Mouse (Mus musculus): Measurements from ENCODE around the gene Ciz1.

The Ciz1 gene

DNA sequence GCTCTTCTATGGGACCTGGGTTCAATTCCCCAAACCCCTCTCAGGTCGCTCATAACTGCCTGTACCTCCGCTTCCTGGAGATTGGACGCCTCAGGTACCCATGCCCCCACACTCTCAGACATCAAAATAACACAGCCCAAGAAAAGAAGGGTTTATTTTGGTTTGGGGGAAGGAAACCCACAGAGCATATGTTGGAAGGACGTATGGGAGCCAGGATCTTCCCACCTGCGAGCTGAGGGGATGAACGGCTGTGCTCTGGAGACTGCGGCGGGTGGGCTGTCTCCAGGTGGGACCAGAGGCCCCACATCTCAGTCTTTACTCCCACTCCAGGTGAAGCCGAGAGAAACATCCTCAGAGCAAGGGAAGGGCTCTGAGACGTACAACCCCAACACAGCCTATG, 24.8 kb downstream of the Ciz1 start:
- no peak for DNase-seq (ENCODE audit: low spot score in 2 of 2)

DNA sequence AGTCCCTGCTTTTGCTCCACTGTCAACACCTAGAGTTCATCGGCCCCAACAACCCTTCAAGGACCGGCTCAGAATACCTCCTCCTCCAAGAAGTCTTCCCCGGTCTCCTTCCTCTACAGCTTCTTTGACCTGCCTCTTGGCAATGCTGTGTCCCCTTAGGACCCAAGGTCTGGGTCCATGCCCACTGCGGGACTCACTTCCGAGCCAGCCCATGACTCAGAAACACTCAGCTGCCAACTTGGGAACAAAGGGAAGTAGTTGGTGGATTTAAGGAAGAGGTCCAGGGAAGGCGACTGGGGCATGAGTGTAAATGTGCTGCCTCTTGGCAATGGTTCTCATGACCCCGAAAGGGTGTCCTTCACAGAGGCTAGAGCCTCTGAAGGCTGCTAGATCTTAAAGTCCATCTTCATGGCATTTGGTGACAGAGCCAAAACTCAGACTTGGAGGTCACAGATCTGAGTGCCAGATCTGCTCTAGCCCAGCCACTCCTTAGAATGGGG, 27.9 kb downstream of the Ciz1 start:
- no peak for DNase-seq (ENCODE audit: low spot score in 2 of 2)

- DNase-seq (ENCODE audit: low spot score in 2 of 2): no peak
These were observed 29.1 kb downstream of the Ciz1 start for GRCm38 (mm10) chr2:32381141-32381774.

DNA sequence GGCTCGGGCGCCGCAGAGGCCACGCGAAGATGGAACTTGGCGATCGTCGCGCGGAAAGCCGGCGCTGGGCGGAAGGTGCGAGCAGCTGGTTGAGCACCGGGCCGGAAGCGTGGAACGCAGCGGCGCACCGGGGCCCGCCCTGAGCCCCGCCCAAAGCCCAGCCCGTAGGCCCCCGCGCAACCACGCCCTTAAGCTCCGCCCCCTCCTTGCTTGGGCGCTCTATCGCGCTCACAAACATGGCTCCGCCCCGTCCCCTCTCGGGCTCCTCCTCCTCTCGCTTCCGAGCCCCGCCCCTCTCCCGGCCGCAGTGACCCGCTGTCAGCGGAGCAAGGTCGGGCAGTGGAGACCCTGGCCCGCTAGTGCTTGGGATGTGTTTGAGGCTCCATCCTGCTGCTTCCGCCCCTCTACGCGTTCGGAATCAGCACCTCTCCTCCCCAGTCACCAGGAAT, 29.7 kb downstream of the Ciz1 start, which contains the start of gene 1110008P14Rik:
TSS of gene 1110008P14Rik (minus strand) at position 164 of the 449 bp plus-strand sequence.
- peak; percentile 90 to 95 for DNase-seq (ENCODE audit: low spot score in 2 of 2)

- DNase-seq (ENCODE audit: low spot score in 2 of 2): no peak
These were observed 30.6 kb downstream of the Ciz1 start for GRCm38 (mm10) chr2:32382689-32383088.

DNA sequence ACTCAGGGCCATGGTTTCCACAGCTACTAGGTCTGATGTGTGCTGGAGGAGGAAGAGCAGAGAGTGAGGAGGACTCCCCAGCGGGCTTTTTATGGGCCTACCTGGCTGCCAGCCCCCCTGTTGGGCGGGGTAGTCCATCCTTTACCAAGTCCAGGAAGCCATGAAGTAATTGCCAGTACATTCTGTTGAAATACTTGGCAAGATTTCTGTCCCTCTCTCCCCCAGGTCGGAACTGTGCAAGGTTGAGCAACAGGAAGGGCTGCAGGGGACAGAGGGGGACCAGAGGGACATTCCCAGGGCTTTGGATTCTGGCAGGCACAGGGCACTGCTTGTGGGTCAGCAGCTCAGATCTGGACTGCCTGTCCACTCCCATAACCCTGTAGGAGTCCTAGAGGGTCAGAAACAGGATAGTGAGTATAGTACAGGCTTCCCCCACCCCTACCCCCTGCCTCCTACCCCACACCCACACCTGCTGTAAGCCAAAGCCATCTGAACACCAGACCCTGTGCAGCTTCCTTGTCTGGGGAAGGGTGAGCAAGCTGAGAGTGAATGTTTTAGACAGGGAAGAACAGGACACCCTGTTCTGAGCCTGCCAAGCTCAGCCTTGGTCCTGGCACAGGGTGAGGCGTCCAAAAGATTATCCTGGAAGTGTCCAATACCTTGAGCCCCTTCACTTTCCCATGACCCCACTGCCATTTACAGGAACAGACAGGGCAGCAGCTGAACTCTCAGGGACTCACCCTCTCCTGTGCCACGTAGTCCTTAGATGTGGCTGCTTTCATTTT, 35.8 kb downstream of the Ciz1 start, which contains the start of gene Lcn2:
TSS of gene Lcn2 (minus strand) at position 547 of the 785 bp plus-strand sequence.
- no peak for DNase-seq (ENCODE audit: low spot score in 2 of 2)

DNA sequence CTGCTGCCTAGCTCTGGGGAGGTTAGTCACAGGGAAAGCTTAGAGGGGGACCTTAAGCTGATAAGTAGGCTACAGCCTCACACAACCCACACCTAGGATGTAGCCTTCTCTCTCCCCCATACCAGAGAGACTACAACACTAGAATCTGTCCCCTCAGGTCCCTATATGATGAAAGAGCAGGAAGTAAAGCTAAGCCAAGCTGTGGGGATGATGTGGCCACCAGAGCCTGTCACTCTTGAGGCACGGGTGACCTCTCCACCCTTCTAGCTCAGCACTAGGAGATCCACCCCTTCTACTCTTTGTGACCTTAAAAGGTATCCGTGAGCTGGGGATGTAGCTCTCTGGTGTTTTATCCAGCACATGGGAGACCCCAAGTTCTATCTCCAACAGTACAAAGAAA, 37.0 kb downstream of the Ciz1 start:
- DNase-seq (ENCODE audit: low spot score in 2 of 2): no peak

DNA sequence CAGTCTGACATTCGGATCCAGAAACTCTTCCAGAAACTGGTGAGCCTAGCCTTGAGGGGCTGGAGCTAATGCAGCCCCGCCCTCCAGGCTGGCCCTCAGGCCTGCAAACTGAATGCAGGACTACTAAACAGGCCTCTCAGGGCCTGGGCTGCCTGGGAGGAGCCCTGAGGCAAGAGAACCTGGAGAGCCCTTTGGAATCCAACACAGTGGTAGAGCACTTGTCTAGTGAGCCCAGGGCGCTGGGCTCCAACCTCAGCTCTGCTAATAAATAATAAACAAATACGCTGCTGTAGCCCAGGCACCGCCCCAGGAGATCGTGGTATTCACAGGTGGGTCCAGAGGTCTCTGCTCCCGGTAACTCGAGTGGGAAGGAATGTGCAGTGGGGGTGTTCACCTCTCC, 38.7 kb downstream of the Ciz1 start:
- DNase-seq (ENCODE audit: low spot score in 2 of 2): no peak

DNA sequence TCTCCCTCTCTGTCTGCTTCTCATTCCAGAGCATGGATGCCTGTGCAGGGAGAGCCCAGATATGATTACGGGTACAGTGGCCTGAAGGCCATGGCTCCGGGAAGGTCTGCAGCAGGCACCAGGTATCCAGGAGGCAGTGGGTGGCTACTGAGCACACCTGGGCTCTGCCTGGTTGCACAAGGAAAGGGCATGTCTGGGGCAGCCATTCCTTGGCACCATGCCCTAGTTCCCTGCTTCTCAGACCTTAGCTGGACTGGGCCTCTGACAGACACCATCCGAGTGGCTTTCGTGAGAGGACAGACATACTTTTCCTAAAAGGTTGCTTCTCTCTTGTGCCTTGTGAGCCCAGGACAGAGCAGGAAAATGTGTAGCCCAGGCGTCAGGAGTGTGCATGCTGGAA, 39.9 kb downstream of the Ciz1 start:
- DNase-seq (ENCODE audit: low spot score in 2 of 2): no peak

DNA sequence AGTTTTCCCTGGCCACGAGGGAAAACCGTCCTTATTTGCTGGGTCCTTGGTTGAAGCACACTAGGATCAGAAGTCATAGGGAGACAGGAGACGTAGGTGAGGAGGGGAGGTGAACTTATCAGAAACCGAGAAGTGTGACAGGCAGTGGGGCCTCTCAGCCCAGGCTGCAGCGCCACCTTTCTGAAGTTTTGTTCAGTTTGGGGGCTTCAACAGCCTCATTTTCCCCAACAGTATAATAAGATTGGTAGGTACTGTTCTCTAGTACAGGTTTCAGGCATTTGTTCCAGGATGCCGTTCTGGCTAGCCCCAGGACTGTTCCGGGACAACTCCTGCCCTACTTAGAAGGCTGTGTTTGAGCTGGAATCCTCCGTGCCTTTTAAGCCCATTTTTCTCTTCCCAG, 42.8 kb downstream of the Ciz1 start:
- DNase-seq (ENCODE audit: low spot score in 2 of 2): no peak

GRCm38 (mm10) chr2:32395484-32395945, 43.4 kb downstream of the Ciz1 start, which contains the start of gene Ptges2:
Gene Ptges2 (plus strand): TSS chr2:32395896.
- DNase-seq (ENCODE audit: low spot score in 2 of 2): peak; percentile 84 to 89

- peak; percentile 85 to 88 for DNase-seq (ENCODE audit: low spot score in 2 of 2)
These were observed 44.0 kb downstream of the Ciz1 start for GRCm38 (mm10) chr2:32395946-32396621.

DNA sequence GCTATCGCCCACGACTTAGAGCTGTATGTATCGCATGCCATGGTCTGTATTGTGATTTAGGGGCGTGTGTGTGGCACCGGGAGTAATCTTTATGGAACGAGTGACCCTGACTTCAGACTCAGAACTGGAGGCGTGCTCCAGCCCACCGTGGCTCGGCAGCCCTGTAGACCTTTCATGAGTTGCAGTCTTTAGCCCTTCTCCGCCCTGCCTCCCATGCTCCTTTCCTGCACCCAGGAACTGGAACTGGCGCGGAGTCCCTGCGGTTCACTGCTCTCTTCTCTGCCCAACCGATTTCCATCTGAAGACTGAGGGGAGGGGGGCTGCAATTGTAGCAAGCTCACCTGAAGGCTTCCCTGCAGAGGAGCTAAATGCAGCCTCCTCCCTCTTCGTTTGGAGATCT, 44.6 kb downstream of the Ciz1 start:
- DNase-seq (ENCODE audit: low spot score in 2 of 2): no peak

GRCm38 (mm10) chr2:32404663-32405062, 52.5 kb downstream of the Ciz1 start:
- peak; percentile 79 to 94 for DNase-seq (ENCODE audit: low spot score in 2 of 2)

DNA sequence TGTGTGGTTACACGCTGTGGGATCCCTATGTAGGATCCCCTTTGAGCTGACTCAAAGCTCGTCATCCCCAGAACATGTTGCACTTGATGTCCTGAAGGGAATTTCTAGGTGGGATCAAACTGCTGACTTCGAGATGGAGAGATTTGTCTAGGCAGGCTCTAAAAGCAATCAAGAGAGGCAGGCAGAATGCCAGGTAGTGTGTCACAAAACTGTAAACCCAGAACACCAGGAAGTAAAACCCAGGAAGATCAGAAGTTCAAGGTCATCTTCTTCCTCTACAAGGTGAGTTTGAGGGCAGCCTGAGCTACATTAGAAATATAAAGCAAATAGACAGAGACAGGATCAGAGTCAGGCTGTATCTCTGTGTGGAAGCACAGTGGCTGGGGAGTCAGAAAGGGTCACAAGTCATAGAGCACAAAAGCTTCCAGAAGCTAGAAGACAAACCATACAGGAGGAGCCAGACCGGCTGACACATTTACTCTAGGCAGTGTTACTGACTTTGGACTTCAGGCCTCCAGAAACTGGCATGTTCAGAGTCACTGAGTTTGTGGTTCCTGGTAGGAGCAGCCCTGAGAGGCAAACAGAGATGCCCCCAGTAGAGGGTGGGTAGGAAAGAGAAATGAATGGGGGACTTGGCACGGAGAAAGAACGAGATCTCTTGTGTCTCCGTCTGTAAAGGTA, 55.2 kb downstream of the Ciz1 start:
- no peak for DNase-seq (ENCODE audit: low spot score in 2 of 2)

GRCm38 (mm10) chr2:32408429-32409424, 56.6 kb downstream of the Ciz1 start:
- DNase-seq (ENCODE audit: low spot score in 2 of 2): no peak

DNA sequence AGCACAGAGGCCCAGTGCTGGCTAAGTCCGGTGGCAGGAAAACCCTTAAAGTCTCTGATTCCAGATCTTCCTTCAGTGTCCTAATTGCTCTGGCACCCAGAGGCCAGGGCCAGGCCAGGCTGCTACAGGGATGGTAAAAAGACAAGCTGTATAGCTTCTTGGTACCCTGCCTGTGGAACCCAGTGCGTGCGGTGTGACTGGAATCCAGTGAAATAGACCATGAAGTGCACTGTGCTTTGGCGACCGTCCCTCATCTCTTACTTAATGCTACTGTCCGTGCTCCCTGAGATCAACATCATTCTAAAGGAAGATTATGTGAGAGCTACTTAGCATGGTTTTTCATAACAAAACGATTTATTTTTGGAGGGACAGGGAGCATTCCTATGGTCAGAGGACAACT, 59.3 kb downstream of the Ciz1 start:
- no peak for DNase-seq (ENCODE audit: low spot score in 2 of 2)

GRCm38 (mm10) chr2:32412742-32413531, 60.8 kb downstream of the Ciz1 start:
- no peak for DNase-seq (ENCODE audit: low spot score in 2 of 2)

- no peak for DNase-seq (ENCODE audit: low spot score in 2 of 2)
These were observed 61.8 kb downstream of the Ciz1 start for GRCm38 (mm10) chr2:32413936-32414335.
